Mouse (Mus musculus): ENCODE measurements around the gene Ereg. TPM values are rescaled to one million over a fixed set of nuclear protein-coding genes. Genes with fewer than 3 reads are reported as not detected.

The Ereg gene
- polyA plus RNA-seq, 1 experiment, result not detected

- Histone ChIP-seq H3K27ac (ENCODE audit: control insufficient read depth, insufficient read depth, low read depth, low read length, poor library complexity) (no peak overlapping the region), H3K4me3 (replicated peaks; ENCODE audit: control insufficient read depth, low read depth, low read length) (no peak overlapping the region), H3K4me1 (ENCODE audit: control insufficient read depth, insufficient read depth, low read length) (no peaks in the 10 kb centered on the region)
- TF ChIP-seq CTCF (IDR thresholded peaks at IDR 0.05; ENCODE audit: control insufficient read depth, insufficient read depth, low read length) (no peak), POLR2A (IDR thresholded peaks at IDR 0.05; ENCODE audit: borderline replicate concordance, control insufficient read depth, low read depth, low read length) (no peak)
- WGBS, result 67% methylated on average over 3 of the region's 3 CpGs
These were observed 15.9 kb downstream of the Ereg start for GRCm38 (mm10) chr5:91090301-91090700.

GRCm38 (mm10) chr5:91097911-91098614 lies 23.6 kb downstream of the Ereg start:
- TF ChIP-seq POLR2A (IDR thresholded peaks at IDR 0.05; ENCODE audit: borderline replicate concordance, control insufficient read depth, low read depth, low read length) (no peak), CTCF (IDR thresholded peaks at IDR 0.05; ENCODE audit: control insufficient read depth, insufficient read depth, low read length) (no peak)
- H3K4me1 ChIP-seq (ENCODE audit: control insufficient read depth, insufficient read depth, low read length), result no peaks in the 10 kb centered on the region
- no peak overlapping the region for H3K27ac ChIP-seq (ENCODE audit: control insufficient read depth, insufficient read depth, low read depth, low read length, poor library complexity)
- WGBS, result 84% methylated on average over 10 of the region's 10 CpGs
- H3K4me3 ChIP-seq (replicated peaks; ENCODE audit: control insufficient read depth, low read depth, low read length), result no peak overlapping the region

- TF ChIP-seq CTCF (IDR thresholded peaks at IDR 0.05; ENCODE audit: control insufficient read depth, insufficient read depth, low read length) (no peak), POLR2A (IDR thresholded peaks at IDR 0.05; ENCODE audit: borderline replicate concordance, control insufficient read depth, low read depth, low read length) (no peak)
- Histone ChIP-seq H3K27ac (ENCODE audit: control insufficient read depth, insufficient read depth, low read depth, low read length, poor library complexity) (no peak overlapping the region), H3K4me3 (replicated peaks; ENCODE audit: control insufficient read depth, low read depth, low read length) (no peak overlapping the region), H3K4me1 (ENCODE audit: control insufficient read depth, insufficient read depth, low read length) (no peaks in the 10 kb centered on the region)
- WGBS, result 86% methylated on average over 5 of the region's 5 CpGs
These were observed 27.3 kb downstream of the Ereg start for GRCm38 (mm10) chr5:91101742-91102141.

GRCm38 (mm10) chr5:91103943-91104665 lies 29.7 kb downstream of the Ereg start:
- TF ChIP-seq POLR2A (IDR thresholded peaks at IDR 0.05; ENCODE audit: borderline replicate concordance, control insufficient read depth, low read depth, low read length) (no peak), CTCF (IDR thresholded peaks at IDR 0.05; ENCODE audit: control insufficient read depth, insufficient read depth, low read length) (no peak)
- Histone ChIP-seq H3K4me1 (ENCODE audit: control insufficient read depth, insufficient read depth, low read length) (no peaks in the 10 kb centered on the region), H3K27ac (ENCODE audit: control insufficient read depth, insufficient read depth, low read depth, low read length, poor library complexity) (no peak overlapping the region), H3K4me3 (replicated peaks; ENCODE audit: control insufficient read depth, low read depth, low read length) (no peak overlapping the region)
- 72% methylated on average over 7 of the region's 7 CpGs for WGBS

GRCm38 (mm10) chr5:91106248-91106647 lies 31.8 kb downstream of the Ereg start:
- TF ChIP-seq CTCF (IDR thresholded peaks at IDR 0.05; ENCODE audit: control insufficient read depth, insufficient read depth, low read length), result no peak
- TF ChIP-seq POLR2A (IDR thresholded peaks at IDR 0.05; ENCODE audit: borderline replicate concordance, control insufficient read depth, low read depth, low read length), result no peak
- 78% methylated on average over 5 of the region's 5 CpGs for WGBS
- no peak overlapping the region for H3K4me3 ChIP-seq (replicated peaks; ENCODE audit: control insufficient read depth, low read depth, low read length)

GRCm38 (mm10) chr5:91110023-91110670 lies 35.7 kb downstream of the Ereg start:
- Histone ChIP-seq H3K27ac (ENCODE audit: control insufficient read depth, insufficient read depth, low read depth, low read length, poor library complexity) (no peak overlapping the region), H3K4me3 (replicated peaks; ENCODE audit: control insufficient read depth, low read depth, low read length) (no peak overlapping the region), H3K4me1 (ENCODE audit: control insufficient read depth, insufficient read depth, low read length) (no peaks in the 10 kb centered on the region)
- WGBS, result 80% methylated on average over 6 of the region's 6 CpGs
- no peak for TF ChIP-seq CTCF (IDR thresholded peaks at IDR 0.05; ENCODE audit: control insufficient read depth, insufficient read depth, low read length)
- TF ChIP-seq POLR2A (IDR thresholded peaks at IDR 0.05; ENCODE audit: borderline replicate concordance, control insufficient read depth, low read depth, low read length), result no peak

More at GRCm38 (mm10) chr5:91106248-91106647, 31.8 kb downstream of the Ereg start:
- no peaks in the 10 kb centered on the region for H3K4me1 ChIP-seq (ENCODE audit: control insufficient read depth, insufficient read depth, low read length)
- H3K27ac ChIP-seq (ENCODE audit: control insufficient read depth, insufficient read depth, low read depth, low read length, poor library complexity), result no peak overlapping the region

- no peak overlapping the region for H3K4me3 ChIP-seq (replicated peaks; ENCODE audit: control insufficient read depth, low read depth, low read length)
- H3K27ac ChIP-seq (ENCODE audit: control insufficient read depth, insufficient read depth, low read depth, low read length, poor library complexity), result no peak overlapping the region
- no peaks in the 10 kb centered on the region for H3K4me1 ChIP-seq (ENCODE audit: control insufficient read depth, insufficient read depth, low read length)
- TF ChIP-seq CTCF (IDR thresholded peaks at IDR 0.05; ENCODE audit: control insufficient read depth, insufficient read depth, low read length), result no peak
- TF ChIP-seq POLR2A (IDR thresholded peaks at IDR 0.05; ENCODE audit: borderline replicate concordance, control insufficient read depth, low read depth, low read length), result no peak
- WGBS, result 75% methylated on average over 8 of the region's 8 CpGs
These were observed 36.6 kb downstream of the Ereg start for GRCm38 (mm10) chr5:91111019-91111418.

GRCm38 (mm10) chr5:91113967-91114366 lies 39.5 kb downstream of the Ereg start:
- Histone ChIP-seq H3K4me3 (replicated peaks; ENCODE audit: control insufficient read depth, low read depth, low read length) (no peak overlapping the region), H3K4me1 (ENCODE audit: control insufficient read depth, insufficient read depth, low read length) (no peaks in the 10 kb centered on the region), H3K27ac (ENCODE audit: control insufficient read depth, insufficient read depth, low read depth, low read length, poor library complexity) (no peak overlapping the region)
- TF ChIP-seq CTCF (IDR thresholded peaks at IDR 0.05; ENCODE audit: control insufficient read depth, insufficient read depth, low read length) (no peak), POLR2A (IDR thresholded peaks at IDR 0.05; ENCODE audit: borderline replicate concordance, control insufficient read depth, low read depth, low read length) (no peak)
- WGBS, result 18% methylated on average over 2 of the region's 2 CpGs

Measured in bone marrow, adult 2 months (tissue).